Mouse (Mus musculus) C2C12 (cell line): ENCODE measurements around the gene Yap1.

Experiments
- CTCF ChIP-seq: IDR thresholded peaks from one replicate; pipeline ENCODE4 v1.5.1; 2011; ENCODE audit not compliant: control insufficient read depth, insufficient read depth, insufficient read length
- MAX ChIP-seq: IDR thresholded peaks from one replicate; pipeline ENCODE4 v1.6.1; 2011; ENCODE audit warnings: mild to moderate bottlenecking, control low read depth
- USF1 ChIP-seq: IDR thresholded peaks from one replicate; pipeline ENCODE4 v1.6.1; 2011; ENCODE audit warnings: low read depth, mild to moderate bottlenecking, control low read depth, moderate library complexity

DNA sequence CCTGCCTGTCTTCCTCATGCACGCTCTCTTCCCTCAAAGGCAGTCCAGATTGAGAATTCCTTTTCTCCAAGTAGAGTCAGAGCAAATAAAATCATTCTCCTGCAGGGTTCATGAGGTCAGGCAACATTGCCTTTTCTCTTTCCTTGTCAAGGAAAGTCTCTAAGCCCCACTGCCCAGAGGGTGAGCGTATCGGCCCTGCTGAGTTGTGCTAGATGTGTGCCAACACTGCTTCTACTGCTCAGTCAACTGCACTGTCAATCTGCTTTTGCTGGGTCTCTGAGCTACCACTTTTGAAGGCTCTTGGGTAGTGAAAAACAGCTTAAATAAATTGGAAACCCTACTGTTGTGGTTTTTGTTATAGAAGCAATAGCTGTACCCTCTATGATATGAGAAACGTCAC, 56.5 kb downstream of the Yap1 start:
- no peak for TF ChIP-seq MAX
- no peak for TF ChIP-seq USF1
- no peak for TF ChIP-seq CTCF
